Mouse (Mus musculus) frontal cortex, postnatal 25 days (tissue): ENCODE measurements around the gene Ptprm.

ENCODE experiments used
- DNase-seq, 2 experiments: peaks; one replicate each; pipeline ENCODE4 v3.0.0; 2022; ENCODE audit warnings: low spot score in 2 of 2

Ptprm gene

DNA sequence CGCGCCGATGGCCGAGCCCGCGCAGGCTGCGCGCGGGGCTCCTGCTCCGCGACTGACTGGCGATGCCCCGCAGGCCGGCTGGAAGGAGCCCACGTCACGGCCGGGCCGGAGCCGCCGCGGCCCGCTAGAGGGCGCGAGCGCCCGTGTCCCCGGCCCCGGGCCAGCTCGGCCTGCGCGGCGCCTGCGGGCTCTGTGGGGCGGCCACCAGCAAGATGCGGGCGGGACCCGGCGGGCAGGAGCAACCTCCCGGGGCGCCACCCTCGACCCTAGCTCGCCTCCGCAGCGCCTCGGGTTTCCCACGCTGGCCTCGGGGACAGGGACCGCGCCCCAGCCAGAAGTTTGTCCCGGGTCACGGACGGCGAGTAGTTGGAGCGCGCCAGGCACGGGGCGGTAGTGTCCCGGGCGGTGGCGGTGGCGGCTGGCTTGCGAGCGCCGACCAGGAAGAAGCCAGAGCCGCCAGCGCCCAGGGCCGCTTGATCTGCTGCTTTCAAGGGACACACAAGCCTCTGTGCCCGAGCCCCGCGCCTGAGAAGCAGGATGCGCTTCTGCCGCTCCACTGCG lies at the start of gene Ptprm:
Ptprm (minus strand) TSS at position 7 of the 561 bp plus-strand sequence.
- peak; percentile 49 to 53 for DNase-seq

DNA sequence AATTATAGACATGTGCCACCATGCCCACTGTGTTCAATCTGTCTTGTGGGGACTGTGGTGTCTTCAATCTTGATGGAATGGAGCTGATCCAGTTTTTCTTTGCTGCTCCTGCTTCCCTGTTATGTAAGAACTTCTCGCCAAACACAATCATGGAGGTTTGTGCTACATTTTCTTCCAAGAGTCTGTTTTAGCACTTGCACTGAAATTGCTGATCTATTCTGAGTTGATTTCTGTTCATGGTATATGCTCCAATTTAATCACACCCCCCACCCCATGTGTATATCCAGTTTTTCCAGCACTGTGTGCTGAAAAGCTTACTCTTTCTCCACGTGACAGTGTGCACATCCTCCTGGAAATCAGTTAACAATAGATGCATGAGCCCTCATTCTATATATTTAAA lies 41.9 kb upstream of the Ptprm start:
- DNase-seq, result no peak

DNA sequence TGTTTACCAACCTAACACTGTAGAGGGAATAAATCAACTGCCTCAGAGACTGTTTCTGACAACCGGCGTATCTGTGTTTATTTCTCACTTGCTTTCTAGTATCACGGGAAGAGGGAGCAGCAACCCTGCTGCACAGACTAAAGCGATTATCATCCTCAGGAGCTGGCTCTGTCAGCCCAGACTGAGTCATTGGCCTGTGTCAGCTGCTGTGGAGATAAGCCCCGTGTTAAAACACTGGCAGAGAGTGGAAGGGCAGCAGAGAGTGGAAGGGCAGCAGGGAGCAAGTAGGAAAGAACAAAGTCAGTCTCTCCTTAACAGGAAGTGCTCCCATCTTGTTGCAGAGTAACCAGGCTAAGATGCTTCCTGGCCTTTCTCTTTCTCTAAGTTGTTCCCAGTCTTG lies 36.6 kb upstream of the Ptprm start:
- no peak for DNase-seq

DNA sequence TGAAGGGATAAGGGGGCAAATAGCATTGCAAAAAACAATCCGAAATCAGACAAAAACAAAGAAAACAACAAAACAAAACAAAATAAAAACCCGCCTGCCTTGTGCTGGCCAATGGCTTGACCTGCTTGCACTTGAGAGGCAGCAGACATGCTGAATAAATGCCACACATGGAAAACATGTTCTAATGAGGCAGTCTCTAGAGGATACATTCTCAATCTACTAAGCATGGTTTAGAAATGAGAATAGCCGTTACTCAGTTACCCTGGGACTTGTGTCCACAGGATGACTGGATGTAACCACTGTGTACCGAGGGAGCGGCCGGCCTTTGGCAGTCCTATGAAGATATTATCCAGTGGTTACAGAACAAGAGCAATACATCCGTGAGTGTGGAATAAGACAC lies 33.9 kb upstream of the Ptprm start:
- no peak for DNase-seq

DNA sequence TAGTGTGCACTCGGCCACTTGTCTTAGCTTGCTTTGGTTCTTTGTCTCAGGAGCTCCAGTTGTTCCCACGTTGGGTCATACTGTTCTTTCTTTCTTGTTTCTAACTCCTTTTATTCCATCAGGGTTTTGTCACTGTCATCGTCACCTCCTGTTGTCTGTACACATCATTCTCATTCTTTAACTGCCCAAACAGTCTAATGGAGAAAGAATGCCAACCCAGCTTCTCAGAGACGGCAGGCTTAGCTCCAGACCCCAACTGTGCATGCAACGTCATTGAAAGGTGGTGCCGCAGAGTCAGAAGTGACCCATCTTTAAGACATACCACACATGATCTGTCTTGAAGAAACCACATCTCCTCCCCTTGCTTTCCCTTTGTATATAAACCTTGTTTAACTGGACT lies 31.0 kb upstream of the Ptprm start:
- no peak for DNase-seq

DNA sequence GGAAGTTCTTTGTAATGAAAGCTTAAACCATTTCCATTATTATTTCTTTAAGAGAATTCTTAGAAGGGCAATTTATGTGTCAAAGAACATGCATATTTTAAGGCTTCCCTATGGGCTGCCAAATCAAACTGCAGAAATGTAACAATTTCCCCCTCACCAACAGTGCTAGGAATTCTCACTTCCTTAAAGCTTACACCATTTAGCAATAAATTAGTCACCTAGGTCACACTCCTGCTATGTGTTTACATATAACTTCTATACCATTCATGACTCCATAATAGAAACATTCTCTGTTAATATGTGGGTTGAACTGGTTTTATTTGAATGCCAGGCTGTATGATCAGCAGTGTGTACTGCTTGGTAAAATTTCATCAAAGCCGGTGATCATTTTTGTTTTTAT lies 29.4 kb upstream of the Ptprm start:
- no peak for DNase-seq

DNA sequence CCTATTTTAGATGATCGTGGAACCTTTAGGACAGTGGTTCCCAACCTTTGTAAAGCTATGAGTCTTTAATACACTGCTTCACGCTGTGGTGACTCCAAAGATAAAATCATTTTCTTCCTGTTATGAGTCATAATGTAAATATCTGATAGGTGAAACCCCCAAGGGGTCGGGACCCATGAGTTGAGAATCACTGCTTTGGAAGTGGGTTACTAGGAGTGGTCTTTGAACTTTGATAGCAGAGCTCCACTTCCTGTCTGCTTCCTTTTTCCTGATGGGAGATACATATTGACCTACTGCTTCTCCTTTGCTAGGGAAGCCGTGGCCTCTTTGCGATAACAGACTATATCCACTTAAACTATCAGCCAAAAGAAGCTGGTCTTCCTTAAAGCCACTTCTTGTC lies 27.4 kb upstream of the Ptprm start:
- no peak for DNase-seq

DNA sequence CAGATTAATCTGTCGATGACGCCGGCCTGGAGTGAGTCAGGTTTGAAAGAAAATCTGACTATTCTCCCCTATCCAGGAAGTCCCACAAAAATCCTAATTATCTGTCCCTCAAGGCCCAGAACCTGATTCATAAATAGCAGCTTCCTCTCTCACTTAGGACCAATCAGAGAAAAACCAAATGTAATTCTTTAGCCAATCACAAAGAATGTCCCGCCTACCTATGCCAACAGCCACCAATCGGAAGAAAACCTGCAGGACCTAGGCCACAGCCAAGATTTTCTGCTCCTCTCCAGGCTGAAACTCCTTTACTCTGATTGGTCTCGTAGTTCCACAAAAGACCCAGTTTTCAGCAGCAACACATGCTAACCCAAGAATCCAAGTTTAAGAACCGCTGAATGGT lies 13.6 kb upstream of the Ptprm start:
- DNase-seq, result no peak

DNA sequence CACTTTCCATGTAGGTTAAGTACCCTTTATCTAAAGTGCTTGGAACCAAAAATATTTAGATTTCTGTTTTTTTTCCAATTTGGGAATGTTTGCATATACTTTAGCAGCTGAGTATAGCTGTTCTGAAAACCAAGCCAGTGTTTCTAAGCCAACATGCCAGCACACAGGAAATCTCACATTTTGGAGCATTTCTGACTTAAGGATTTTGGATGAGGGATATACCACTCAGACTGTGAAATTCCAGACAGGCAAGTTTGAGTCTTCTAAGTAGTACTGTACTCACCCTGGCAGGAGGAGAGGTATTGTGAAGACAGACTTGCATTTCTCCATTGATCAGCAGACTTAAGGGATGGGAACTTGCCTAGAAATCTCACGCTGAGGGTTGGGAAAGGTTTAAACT lies 10.2 kb upstream of the Ptprm start:
- no peak for DNase-seq

DNA sequence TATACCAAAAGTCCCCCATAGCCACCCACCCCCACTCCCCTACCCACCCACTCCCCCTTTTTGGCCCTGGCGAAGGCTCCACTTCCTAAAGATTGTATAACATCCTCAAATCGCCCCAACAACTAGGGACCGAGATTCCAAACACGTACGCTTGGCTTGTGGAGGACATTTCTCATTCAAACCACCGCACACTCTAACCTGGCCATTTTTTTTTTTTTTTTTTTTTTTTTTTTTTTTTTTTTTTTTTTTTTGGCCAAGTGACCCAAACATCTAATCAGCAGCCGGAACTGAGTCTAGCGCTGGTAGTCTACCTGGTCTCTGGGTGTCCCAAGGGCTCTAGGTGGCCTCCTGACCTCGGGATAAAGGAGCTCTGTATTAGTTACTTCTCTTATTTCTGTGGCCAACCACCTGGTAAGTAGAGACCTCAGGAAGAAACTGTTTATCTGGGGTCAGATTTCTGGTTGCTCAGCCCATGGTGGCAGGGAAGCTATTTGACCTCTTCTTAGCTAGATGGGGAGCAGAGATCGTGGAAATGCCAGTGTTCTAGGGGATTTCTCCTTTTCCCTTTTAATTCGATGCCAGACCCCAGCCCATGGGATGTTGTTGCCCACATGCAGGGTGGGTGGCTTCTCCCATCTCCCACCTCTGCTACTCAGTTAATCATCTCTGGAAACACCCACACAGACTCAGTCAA lies 9.3 kb upstream of the Ptprm start:
- DNase-seq, result no peak

DNA sequence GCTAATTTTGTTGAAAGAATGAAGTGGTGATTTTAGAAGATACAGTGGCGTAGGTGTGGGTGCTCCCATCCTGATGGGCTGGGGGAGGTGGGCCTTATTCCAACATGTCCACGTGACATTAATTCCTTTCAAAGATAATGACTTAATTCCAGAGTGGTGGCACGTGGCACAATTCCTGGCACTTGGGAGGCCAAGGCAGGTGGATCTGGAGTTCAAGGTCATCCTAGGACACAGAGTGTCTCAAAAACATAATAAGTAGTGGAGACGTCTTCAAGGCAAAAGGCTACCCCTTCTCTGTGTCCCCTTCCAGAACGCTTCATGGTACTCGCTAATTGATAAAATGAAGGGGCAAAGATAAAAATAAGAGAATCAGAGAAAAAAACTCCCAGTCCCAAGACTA lies 7.9 kb upstream of the Ptprm start:
- no peak for DNase-seq

DNA sequence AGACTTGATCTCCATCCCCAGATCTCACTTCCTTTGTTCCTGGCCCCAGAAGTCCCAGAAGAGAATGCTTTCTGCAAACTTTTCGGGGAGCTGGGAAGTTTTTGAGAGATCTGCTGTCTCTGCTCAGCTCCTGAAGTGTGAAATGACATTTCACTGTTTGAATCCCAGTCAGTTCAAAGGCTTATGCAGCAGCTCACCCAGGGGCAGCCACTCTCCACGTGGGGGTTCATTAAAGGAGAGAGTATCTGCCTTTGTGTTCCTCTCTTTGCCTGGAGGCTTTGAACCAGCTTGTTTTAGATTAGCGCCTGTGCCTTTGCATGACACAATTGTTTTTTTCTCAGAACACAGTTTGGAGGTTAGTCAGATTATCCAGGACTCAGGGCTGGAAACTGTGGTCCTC lies 6.3 kb upstream of the Ptprm start:
- DNase-seq, result no peak

DNA sequence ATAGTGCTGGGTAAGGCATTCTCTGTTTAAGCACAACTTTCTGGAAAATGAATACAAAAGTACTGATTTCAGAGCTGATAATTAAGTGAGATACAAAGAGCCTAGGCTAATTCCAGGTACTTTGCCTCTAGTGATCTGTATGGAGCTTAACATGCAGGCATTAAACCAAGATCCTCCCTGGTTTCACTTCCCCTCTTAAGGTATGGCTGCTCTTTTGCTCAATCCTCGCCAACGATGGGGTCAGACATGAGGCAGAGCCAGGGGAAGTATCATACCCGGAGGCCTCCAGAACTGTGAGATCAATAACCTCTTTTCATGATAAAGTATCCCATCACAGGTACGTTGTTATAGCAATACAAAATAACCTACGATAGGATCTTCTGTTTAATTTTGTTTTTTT lies 5.3 kb upstream of the Ptprm start:
- no peak for DNase-seq

DNA sequence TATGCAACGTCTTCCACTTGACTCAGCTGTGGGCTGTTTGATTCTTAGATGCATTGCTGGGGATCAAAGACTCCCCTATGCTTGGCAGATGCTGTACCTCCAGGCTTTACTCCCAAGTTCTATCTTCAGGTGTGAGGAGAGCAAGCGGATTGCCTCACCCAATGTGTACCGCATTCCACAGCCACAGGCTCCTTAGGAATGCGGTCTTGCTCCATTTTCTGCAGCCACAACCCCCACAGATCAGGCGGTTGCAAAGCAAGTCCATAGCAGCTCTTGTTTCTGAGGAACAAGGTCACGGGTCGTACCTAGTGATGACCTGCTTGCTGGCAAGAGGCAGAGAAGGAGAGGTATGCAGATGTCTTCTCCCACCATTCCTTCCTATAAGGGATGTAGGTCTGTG lies 4.3 kb upstream of the Ptprm start:
- no peak for DNase-seq

DNA sequence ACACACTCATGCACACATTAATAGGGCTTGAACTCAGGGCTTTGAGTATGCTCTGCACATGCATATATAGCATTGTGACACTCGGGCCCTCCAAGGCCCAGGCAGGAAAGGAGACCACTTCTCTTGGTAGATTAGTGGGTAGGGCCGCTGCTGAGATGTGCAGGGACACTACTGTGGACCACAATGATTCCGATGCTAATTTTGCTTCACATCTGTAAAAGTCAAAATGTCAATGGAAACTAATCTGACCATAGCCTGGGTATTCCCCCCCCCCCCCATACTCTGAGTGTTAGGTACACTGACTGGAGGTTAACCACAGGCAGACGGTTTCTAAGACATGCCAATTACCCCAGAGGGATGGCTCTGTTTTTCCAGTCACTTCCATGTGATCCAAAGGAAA lies 2.9 kb upstream of the Ptprm start:
- DNase-seq, result no peak

DNA sequence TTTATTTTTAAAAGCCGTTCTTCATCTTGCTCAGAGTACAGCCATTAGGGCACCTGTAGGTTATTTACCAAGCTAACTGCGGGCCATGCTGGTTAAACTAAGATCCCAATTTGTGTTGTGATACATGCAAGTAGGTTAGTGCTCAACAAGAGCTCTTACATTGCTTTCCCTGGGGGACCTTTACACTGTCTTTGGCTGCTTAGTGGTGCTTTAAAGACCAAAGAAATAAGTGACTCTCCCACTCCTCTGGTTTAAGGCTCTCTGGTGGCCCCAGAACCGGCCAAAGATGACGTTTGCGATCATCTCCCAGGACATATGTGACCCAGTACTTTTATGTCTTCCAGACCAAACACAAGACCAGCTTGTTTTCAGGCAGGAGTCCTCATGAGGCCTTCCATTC lies 994 bp upstream of the Ptprm start:
- no peak for DNase-seq

DNA sequence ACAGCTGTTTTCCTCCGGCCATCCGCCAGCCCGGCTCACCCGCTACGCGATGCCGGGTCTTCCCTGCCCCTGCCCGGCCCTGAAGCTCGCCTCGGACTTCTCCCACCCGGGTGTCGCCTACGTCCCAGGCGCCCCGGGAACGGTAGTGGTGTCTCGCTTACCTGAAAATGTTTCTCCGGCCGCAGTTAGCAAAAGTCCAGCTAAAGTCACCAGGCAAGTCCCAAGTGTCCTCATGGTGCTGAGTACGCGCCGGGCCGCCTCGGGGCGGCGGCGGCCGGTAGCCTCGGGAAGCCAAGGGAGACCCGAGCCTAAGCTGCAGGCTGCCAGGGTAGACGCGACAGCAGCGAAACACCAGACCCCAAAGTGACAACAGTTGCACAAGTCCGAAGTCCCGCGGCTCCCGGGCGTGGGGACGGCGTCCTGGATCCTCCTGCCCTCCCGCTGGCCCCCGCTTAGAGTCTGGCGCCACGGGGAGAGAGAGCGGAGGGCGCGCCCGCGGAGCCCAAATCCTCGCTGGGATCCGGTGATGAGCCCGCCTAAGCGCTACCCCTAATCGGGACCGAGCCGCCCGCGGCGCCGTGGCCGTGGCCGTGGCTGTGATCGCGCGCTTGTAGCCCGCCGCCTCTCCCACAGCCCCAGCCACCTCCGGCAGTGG lies 334 bp downstream of the Ptprm start:
- peak; percentile 5 to 14 for DNase-seq

DNA sequence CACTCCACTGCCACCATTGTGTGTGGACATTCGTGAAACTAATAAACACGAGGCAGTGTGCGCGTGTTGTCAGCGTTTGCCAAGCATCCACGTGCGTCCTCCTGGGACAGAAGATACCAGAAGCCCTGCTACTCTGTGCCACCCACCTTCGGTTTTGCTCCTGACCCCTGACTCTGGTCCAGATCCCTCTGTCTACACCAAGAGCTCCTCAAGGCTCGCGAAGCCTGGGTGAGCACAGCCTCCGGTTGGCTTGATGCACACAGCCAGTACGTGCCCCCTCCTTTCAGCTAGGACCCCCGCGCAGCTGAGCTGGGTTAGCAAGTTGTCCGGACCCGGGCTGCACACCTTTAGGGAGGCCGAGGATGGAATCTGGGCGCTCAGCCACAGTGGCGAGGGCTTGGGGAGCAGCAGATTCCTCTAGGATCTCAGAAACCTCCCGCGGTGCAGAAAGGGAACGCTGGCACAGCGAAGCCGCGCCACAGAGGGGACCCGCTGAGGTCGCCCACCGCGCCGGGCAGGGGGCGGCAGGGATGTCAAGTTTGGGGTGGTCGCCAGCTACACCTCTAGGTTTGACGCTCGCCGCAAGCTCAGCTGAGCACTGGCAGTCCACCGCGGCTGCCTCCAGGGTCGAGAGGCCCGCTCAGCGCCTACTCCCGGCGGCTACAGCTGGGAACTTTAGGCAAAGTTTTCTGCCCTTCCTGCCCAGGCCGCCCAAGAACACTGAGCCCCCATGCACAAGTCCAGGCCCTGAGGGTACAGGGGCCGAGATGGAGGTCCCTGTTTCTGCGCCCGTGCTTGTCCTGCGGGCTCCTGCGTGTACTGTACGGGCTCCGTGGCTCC lies 1.1 kb downstream of the Ptprm start:
- no peak for DNase-seq

DNA sequence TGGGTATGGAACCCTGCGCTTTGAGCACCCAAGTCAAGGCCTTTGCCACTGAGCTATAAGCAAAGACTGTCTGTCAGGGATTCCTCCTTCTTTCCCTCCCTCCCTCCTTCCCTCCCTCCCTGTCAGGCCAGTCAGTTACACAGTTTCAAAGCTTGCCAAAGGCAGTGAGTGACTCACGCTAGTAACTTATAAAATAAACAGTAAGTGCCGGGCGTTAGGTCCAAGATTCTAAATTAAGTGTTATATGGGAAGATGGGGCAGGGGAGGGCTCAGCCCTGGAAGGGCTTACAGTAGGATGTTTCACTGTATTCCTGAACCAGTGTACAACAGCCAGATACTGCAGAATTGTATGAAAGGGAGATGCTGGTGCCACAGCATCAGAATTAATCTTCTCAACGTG lies 2.8 kb downstream of the Ptprm start:
- no peak for DNase-seq

DNA sequence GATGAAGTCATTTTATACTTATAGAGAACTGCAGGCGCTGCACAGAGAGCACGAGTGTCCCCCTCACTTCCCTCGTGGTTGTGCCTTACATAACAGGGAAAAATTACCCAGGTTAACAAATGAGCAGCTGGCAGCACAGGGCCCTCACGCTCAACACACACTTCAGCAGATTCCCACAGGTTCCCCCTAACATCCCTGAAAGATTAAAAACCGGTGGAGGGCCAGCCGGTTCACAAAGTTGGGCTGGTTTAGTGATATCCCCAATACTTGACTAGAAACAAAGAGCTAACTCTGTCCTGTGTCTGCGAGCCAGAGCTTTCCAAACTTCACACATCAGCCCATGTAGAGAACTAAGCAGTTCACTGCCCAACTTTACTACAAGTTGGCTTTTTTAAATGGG lies 3.7 kb downstream of the Ptprm start:
- no peak for DNase-seq

DNA sequence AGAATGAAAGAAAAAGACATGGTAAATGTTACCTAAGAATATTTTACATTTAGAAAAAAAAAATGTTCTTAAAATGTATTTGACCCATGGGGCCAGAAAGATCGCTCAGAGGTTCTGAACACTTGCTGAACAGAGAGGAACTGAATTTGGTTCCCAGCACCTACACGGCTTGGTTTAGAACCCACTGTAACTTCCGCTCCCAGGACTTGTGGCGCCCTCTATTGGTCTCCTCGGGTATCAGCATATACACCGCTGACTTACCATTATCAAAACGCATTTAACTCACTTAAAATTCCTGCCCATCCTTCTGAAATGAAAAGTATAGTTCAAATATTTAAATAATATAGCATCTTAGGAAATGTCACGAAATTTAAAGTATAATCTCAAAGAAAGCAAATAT lies 4.7 kb downstream of the Ptprm start:
- DNase-seq, result no peak

DNA sequence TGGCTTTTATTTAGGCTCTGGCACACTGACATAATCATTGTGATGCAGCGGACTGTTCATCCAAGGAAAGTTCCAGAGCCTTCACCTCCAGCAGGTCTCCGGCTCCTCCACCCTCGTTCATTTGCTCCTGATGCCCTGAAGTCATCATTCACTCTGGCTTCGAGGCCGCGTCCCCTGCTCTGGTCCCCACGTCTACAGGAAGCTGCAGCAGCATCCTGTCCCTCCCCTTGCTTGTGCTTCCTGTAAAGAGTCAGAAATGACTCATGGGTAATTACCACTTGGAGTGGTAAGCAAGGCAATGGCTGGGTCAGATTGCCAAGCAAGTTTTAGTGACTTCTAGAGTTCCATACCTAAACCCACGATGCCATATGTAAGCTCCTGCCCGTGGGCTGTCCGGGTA lies 7.3 kb downstream of the Ptprm start:
- no peak for DNase-seq

DNA sequence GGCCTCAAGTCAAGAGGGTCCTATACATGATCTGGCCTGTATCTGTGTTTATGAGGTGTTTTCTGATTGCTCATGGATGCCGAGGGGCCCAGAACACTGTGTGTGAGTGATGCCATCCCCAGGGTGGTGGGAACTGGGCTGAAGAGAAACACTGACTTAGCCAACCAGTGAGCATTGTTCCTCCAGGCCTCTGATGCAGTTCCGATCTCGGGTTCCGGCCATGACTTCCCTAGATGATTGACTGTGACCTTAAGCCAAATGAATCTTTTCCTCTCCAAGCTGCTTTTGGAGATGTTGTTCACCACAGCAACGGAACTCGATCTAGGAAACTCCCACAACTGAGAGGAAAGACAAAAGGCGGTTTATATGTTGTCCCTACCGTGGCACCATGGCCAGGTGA lies 9.1 kb downstream of the Ptprm start:
- no peak for DNase-seq
